Mouse (Mus musculus): Measurements from ENCODE around the gene Atxn1. TPM values are rescaled to one million over a fixed set of nuclear protein-coding genes. Genes with fewer than 3 reads are reported as not detected.

Atxn1 gene
- polyA plus RNA-seq, 1 experiment from 2014 or later = 5.4 TPM

- ATAC-seq (ENCODE audit: insufficient number of reproducible peaks, low FRiP score, low TSS enrichment, low read depth) = no peak
- H3K9ac ChIP-seq = no peak overlapping the region
- no peak overlapping the region for H3K4me3 ChIP-seq
- no peaks in the 10 kb centered on the region for H3K36me3 ChIP-seq
- H3K9me3 ChIP-seq = no peaks in the 10 kb centered on the region
- H3K27me3 ChIP-seq = no peaks in the 10 kb centered on the region
- H3K27ac ChIP-seq = no peak overlapping the region
- H3K4me1 ChIP-seq = no peaks in the 10 kb centered on the region
- WGBS = 89% methylated on average over 2 of the region's 2 CpGs
- H3K4me2 ChIP-seq = no peak overlapping the region
Measured at GRCm38 (mm10) chr13:45599831-45600230, 365.0 kb downstream of the Atxn1 start.

- 69% methylated on average over 7 of the region's 7 CpGs for whole genome bisulfite sequencing
- Histone ChIP-seq H3K4me3 (no peak overlapping the region), H3K9me3 (no peaks in the 10 kb centered on the region), H3K4me2 (no peak overlapping the region), H3K9ac (no peak overlapping the region), H3K27ac (no peak overlapping the region), H3K27me3 (no peaks in the 10 kb centered on the region), H3K36me3 (no peaks in the 10 kb centered on the region), H3K4me1 (no peaks in the 10 kb centered on the region)
- ATAC-seq (ENCODE audit: insufficient number of reproducible peaks, low FRiP score, low TSS enrichment, low read depth) = no peak
Measured at GRCm38 (mm10) chr13:45595416-45595815, 369.4 kb downstream of the Atxn1 start.

- no peak overlapping the region for H3K4me3 ChIP-seq
- no peak overlapping the region for H3K4me2 ChIP-seq
- no peak for ATAC-seq (ENCODE audit: insufficient number of reproducible peaks, low FRiP score, low TSS enrichment, low read depth)
- no peaks in the 10 kb centered on the region for H3K27me3 ChIP-seq
- H3K9me3 ChIP-seq = no peaks in the 10 kb centered on the region
- H3K36me3 ChIP-seq = no peaks in the 10 kb centered on the region
- H3K9ac ChIP-seq = no peak overlapping the region
- no peak overlapping the region for H3K27ac ChIP-seq
- H3K4me1 ChIP-seq = no peaks in the 10 kb centered on the region
- WGBS = 34% methylated on average over 1 of the region's 1 CpGs
Measured at GRCm38 (mm10) chr13:45593914-45594313, 370.9 kb downstream of the Atxn1 start.

- Histone ChIP-seq H3K9ac (no peak overlapping the region), H3K4me2 (no peak overlapping the region), H3K9me3 (no peaks in the 10 kb centered on the region), H3K4me3 (no peak overlapping the region), H3K36me3 (no peaks in the 10 kb centered on the region), H3K27me3 (no peaks in the 10 kb centered on the region), H3K27ac (no peak overlapping the region), H3K4me1 (no peaks in the 10 kb centered on the region)
- no peak for ATAC-seq (ENCODE audit: insufficient number of reproducible peaks, low FRiP score, low TSS enrichment, low read depth)
Measured at GRCm38 (mm10) chr13:45590898-45591297, 373.9 kb downstream of the Atxn1 start.

GRCm38 (mm10) chr13:45583061-45583460 lies 381.7 kb downstream of the Atxn1 start:
- H3K4me3 ChIP-seq = no peak overlapping the region
- ATAC-seq (ENCODE audit: insufficient number of reproducible peaks, low FRiP score, low TSS enrichment, low read depth) = no peak
- H3K4me1 ChIP-seq = peaks cover 13% of the 10 kb centered on the region
- no peak overlapping the region for H3K9ac ChIP-seq
- no peaks in the 10 kb centered on the region for H3K27me3 ChIP-seq
- H3K9me3 ChIP-seq = no peaks in the 10 kb centered on the region
- H3K4me2 ChIP-seq = no peak overlapping the region
- 81% methylated on average over 5 of the region's 5 CpGs for WGBS
- 0 out of 2 replicates have a peak overlapping the region, but pooled peaks have one; percentile 39 for H3K27ac ChIP-seq
- H3K36me3 ChIP-seq = no peaks in the 10 kb centered on the region

GRCm38 (mm10) chr13:45582294-45582693 lies 382.5 kb downstream of the Atxn1 start:
- WGBS = 29% methylated on average over 12 of the region's 12 CpGs
- Histone ChIP-seq H3K9ac (no peak overlapping the region), H3K9me3 (no peaks in the 10 kb centered on the region), H3K4me2 (peak overlapping the region; percentile 33), H3K36me3 (no peaks in the 10 kb centered on the region), H3K4me3 (no peak overlapping the region), H3K4me1 (peaks cover 17% of the 10 kb centered on the region), H3K27me3 (no peaks in the 10 kb centered on the region), H3K27ac (peak overlapping the region; percentile 39; the same call in 1 of the 2 replicates)
- no peak for ATAC-seq (ENCODE audit: insufficient number of reproducible peaks, low FRiP score, low TSS enrichment, low read depth)

GRCm38 (mm10) chr13:45579751-45580150 lies 385.1 kb downstream of the Atxn1 start:
- WGBS = 73% methylated on average over 3 of the region's 3 CpGs
- no peak for ATAC-seq (ENCODE audit: insufficient number of reproducible peaks, low FRiP score, low TSS enrichment, low read depth)
- H3K4me3 ChIP-seq = no peak overlapping the region
- no peaks in the 10 kb centered on the region for H3K27me3 ChIP-seq
- H3K9me3 ChIP-seq = no peaks in the 10 kb centered on the region
- H3K36me3 ChIP-seq = no peaks in the 10 kb centered on the region
- no peak overlapping the region for H3K27ac ChIP-seq
- no peak overlapping the region for H3K4me2 ChIP-seq
- H3K4me1 ChIP-seq = peaks cover 25% of the 10 kb centered on the region
- no peak overlapping the region for H3K9ac ChIP-seq

- Histone ChIP-seq H3K27me3 (no peaks in the 10 kb centered on the region), H3K36me3 (no peaks in the 10 kb centered on the region), H3K4me1 (peaks cover 21% of the 10 kb centered on the region), H3K4me3 (no peak overlapping the region), H3K4me2 (no peak overlapping the region), H3K27ac (no peak overlapping the region), H3K9ac (no peak overlapping the region), H3K9me3 (no peaks in the 10 kb centered on the region)
- ATAC-seq (ENCODE audit: insufficient number of reproducible peaks, low FRiP score, low TSS enrichment, low read depth) = no peak
- WGBS = 46% methylated on average over 2 of the region's 2 CpGs
Measured at GRCm38 (mm10) chr13:45577784-45578183, 387.0 kb downstream of the Atxn1 start.

GRCm38 (mm10) chr13:45577366-45577765 lies 387.4 kb downstream of the Atxn1 start:
- ATAC-seq (ENCODE audit: insufficient number of reproducible peaks, low FRiP score, low TSS enrichment, low read depth) = no peak
- Histone ChIP-seq H3K9ac (no peak overlapping the region), H3K27me3 (no peaks in the 10 kb centered on the region), H3K9me3 (no peaks in the 10 kb centered on the region), H3K27ac (0 out of 2 replicates have a peak overlapping the region, but pooled peaks have one; percentile 18), H3K4me3 (no peak overlapping the region), H3K4me1 (peaks cover 17% of the 10 kb centered on the region), H3K36me3 (no peaks in the 10 kb centered on the region), H3K4me2 (no peak overlapping the region)
- WGBS = 57% methylated on average over 5 of the region's 5 CpGs

- Histone ChIP-seq H3K9me3 (no peaks in the 10 kb centered on the region), H3K4me3 (no peak overlapping the region), H3K4me1 (peaks cover 15% of the 10 kb centered on the region; the same call in 1 of the 2 replicates), H3K4me2 (no peak overlapping the region), H3K36me3 (no peaks in the 10 kb centered on the region), H3K27me3 (no peaks in the 10 kb centered on the region), H3K27ac (peak overlapping the region; percentile 67; the same call in 1 of the 2 replicates), H3K9ac (no peak overlapping the region)
- 64% methylated on average over 4 of the region's 4 CpGs for WGBS
- no peak for ATAC-seq (ENCODE audit: insufficient number of reproducible peaks, low FRiP score, low TSS enrichment, low read depth)
Measured at GRCm38 (mm10) chr13:45576185-45576584, 388.6 kb downstream of the Atxn1 start.

- no peak for ATAC-seq (ENCODE audit: insufficient number of reproducible peaks, low FRiP score, low TSS enrichment, low read depth)
- 30% methylated on average over 4 of the region's 4 CpGs for WGBS
Measured at GRCm38 (mm10) chr13:45572768-45573167, 392.0 kb downstream of the Atxn1 start.

GRCm38 (mm10) chr13:45571795-45572262 lies 393.0 kb downstream of the Atxn1 start:
- Histone ChIP-seq H3K9me3 (no peaks in the 10 kb centered on the region), H3K4me1 (peaks cover 15% of the 10 kb centered on the region; the same call in 1 of the 2 replicates), H3K27me3 (no peaks in the 10 kb centered on the region), H3K27ac (no peak overlapping the region), H3K4me2 (no peak overlapping the region), H3K4me3 (no peak overlapping the region), H3K9ac (no peak overlapping the region), H3K36me3 (peaks cover 11% of the 10 kb centered on the region)
- 4% methylated on average over 6 of the region's 6 CpGs for WGBS
- ATAC-seq (ENCODE audit: insufficient number of reproducible peaks, low FRiP score, low TSS enrichment, low read depth) = no peak

More at GRCm38 (mm10) chr13:45572768-45573167, 392.0 kb downstream of the Atxn1 start:
- Histone ChIP-seq H3K9me3 (no peaks in the 10 kb centered on the region), H3K4me2 (no peak overlapping the region), H3K27ac (no peak overlapping the region), H3K9ac (no peak overlapping the region), H3K4me1 (peaks cover 18% of the 10 kb centered on the region; the same call in 1 of the 2 replicates), H3K27me3 (no peaks in the 10 kb centered on the region), H3K36me3 (peaks cover 3% of the 10 kb centered on the region; the same call in 1 of the 2 replicates), H3K4me3 (no peak overlapping the region)

GRCm38 (mm10) chr13:45569932-45570331 lies 394.9 kb downstream of the Atxn1 start:
- Histone ChIP-seq H3K9me3 (no peaks in the 10 kb centered on the region), H3K4me3 (no peak overlapping the region), H3K4me1 (0 out of 2 replicates have a peak, but pooled peaks cover 7% of the 10 kb centered on the region), H3K27me3 (no peaks in the 10 kb centered on the region), H3K27ac (no peak overlapping the region), H3K9ac (no peak overlapping the region), H3K4me2 (no peak overlapping the region), H3K36me3 (peaks cover 16% of the 10 kb centered on the region)
- no peak for ATAC-seq (ENCODE audit: insufficient number of reproducible peaks, low FRiP score, low TSS enrichment, low read depth)
- 47% methylated on average over 7 of the region's 7 CpGs for WGBS

Data from limb, embryonic 15.5 days (tissue).